Mouse (Mus musculus) erythroblast, embryonic 14.5 days (primary cell): ENCODE results near the gene Tenm2.

Source experiments
- GATA1 ChIP-seq: IDR thresholded peaks from 2 replicates; pipeline ENCODE4 v1.6.1; 2012; ENCODE audit warnings: low read length, inconsistent platforms, mixed read lengths
- TAL1 ChIP-seq: IDR thresholded peaks from 3 replicates; pipeline ENCODE4 v1.6.1; 2012; ENCODE audit warnings: low read length, inconsistent platforms, mixed read lengths

GRCm38 (mm10) chr11:36169738-36170137 lies 1066.0 kb downstream of the Tenm2 start:
- TF ChIP-seq TAL1 (no peak), GATA1 (no peak)
